Mouse (Mus musculus): ENCODE measurements around the gene 1700001P01Rik.

1700001P01Rik gene

DNA sequence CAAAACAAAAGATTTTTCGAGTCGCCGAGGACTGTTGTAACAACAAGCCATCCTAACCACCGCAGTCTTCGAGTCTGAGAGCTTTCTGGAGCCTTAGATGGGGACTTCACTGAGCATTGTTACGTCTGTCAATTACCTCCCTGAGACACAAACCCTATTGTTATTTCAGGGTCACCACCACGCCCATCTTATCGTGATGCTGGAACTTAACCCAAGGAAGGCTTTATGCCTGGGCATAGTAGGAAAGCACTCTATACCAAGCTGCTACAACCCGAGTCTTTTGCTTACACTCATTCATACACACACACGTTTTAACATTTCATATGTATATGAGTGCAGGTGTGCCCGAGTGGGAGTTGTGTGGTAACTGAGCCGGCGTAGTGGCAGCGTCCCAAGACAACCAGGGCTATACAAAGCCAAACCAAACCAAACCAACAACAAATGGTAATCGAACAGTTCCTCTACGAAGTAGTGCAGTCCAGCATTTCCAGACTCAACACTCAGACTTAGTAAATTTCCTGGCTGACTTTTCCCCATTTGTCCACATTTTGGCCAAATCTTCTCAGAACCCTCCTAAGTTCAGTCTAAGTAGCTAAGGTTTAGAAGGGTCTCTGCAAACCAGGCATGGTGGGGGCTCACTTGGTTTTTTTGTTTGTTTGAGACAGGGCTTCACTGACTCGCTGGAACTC is at the start of gene 1700001P01Rik:
TSS of gene 1700001P01Rik (minus strand) at position 111 of the 689 bp plus-strand sequence.
- no peak for DNase-seq (ENCODE audit: low spot score in 2 of 2)

- DNase-seq (ENCODE audit: low spot score in 2 of 2) = no peak
Measured at GRCm38 (mm10) chr11:97825295-97825694, 49.6 kb upstream of the 1700001P01Rik start.

DNA sequence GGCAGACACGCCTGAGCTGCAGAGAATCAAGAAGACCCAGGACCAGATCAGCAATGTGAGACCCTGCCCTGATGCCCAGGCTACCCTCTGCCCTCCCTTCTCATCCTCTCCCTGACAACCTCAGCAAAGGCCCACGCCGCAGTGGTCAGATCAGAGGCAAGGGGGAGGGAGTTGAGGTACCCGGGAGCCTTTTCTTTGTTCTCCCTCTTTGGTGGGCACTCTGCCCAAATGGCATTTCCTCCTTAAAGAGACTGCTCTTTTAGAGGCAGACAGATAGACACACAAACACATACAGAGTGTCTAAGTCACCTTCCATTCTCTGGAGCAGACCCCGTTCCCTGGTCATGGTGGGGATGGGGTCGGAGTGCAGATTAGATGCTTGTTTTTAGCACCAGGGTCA is 49.2 kb upstream of the 1700001P01Rik start:
- DNase-seq (ENCODE audit: low spot score in 2 of 2) = no peak

DNA sequence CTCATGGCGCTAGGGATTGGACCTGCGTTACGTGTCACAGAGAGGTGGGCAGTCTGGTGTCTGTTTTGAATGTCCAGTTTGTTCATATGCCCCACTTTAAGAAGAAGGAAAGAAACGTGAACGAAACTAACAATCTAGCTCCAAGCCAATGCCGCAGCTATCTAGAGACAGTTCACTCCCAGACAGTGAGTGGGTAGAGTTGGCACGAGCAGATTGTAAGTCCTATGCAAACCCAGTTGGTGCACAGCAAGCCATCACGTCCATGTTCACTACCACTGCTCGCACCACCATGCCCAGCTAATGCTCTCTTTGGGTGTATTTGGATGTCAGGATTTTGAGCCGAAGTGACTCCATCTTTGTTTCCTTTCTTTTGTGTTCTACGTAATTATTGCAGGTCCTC is 48.5 kb upstream of the 1700001P01Rik start:
- DNase-seq (ENCODE audit: low spot score in 2 of 2) = no peak

DNA sequence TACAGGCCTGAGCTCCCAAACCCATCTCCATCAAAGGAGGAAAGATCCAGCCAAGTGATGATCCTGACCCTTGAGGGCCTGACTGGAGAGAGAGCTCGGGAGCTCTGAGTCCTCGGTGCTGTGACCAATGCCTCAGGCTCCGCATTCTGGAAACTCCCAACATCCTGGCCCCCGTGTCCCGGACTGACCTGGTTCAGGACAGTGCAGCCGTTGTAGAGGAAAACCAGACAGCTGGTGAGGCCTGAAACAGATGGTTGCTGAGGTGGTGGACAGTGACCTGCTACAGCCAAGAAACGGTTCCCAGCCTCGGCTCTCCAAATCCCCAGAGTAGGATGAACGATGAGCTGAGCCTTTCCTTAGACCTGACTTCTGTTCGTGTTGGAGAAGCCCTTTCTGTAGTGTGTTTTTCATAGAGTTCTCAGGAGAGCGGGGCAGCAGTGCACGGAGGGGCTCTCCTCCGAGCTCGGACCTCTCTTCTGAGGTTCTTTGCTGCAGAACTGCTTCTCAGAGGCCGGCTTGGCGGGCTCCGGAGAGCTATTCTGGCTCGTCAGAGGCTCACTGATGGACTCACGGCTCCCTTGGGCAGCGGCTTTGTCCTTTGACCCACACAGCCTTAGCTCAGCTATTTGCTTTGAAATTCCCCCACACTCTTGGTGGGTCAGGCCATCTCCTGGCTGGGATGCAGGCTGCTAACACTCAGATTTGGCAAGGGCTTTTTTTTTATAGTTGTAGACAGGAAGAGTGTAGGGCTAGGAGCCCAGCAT is 47.3 kb upstream of the 1700001P01Rik start:
- peak; percentile 60 to 69 for DNase-seq (ENCODE audit: low spot score in 2 of 2)

DNA sequence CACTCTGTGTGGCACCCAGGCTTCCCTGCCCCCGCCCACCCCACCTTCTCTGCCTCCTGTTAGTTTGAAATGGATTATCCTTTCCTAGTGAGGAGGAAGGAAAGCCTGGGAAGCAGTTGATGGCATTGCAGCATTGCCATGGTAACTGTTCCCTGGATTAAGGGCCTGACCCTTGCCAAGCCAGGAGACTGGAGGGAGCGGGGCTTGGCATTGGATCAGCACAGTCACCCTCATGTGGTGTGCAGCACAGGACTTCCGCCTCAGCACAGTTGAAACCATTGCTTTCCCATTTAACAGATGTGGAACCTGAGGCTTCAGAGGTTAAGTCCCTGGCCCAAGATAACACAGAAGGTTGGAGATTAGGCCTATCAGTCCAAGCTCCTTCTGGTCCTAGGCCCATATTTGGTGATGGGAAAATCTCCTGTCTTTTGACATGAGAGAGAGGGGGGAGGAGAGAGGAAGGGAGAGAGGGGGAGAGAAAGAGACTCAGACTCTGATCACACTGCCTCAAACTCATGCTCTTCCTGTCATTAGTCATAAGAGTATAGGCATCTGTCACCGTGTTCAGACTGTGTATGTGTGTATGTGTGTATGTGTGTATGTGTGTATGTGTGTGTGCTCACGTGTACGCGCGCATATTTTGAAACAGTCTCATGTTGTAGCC is 45.8 kb upstream of the 1700001P01Rik start:
- no peak for DNase-seq (ENCODE audit: low spot score in 2 of 2)

DNA sequence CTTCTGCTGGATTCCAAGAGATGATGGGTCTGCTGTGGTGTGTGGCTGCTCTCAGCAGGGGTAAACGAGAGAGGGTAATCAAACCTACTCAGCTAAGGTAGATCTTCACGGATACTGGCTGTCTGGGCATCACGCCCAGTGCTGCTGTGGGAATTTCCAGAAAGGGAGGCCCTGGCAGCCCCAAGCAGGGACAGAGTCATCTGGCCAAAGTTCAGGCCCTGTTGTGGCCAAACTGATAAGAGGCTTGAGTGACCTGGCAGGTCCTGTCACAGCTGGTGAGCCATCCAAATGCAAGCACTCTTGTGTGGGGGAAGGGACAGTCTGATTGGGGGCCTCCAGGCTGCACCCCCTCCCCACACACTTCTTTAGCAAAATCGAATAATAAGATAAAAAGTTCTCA is 45.1 kb upstream of the 1700001P01Rik start:
- DNase-seq (ENCODE audit: low spot score in 2 of 2) = peak; percentile 76 to 79

DNA sequence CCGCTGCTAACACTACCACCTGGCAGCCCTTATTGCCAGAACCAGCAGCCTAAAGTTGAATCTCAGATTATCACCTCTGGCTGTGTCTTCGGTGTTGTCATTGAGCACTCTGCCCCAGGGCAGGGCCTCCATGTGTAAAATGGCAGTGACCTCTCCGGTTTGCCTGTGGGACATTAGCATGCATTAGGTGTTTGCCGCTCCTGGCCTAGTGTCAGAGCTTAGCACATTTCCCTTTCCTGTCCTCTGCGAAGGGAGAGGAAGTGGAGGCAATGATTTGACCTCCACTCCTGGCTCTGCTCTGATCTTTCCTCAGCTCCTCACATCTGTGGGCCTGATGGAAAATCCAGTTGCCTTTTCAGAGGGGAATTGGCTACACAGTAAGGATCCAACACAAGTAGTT is 44.2 kb upstream of the 1700001P01Rik start:
- peak in 1 of 2 experiments; percentile 71 for DNase-seq (ENCODE audit: low spot score in 2 of 2)

GRCm38 (mm10) chr11:97819102-97819501 is 43.4 kb upstream of the 1700001P01Rik start:
- no peak for DNase-seq (ENCODE audit: low spot score in 2 of 2)

GRCm38 (mm10) chr11:97818571-97818970 is 42.9 kb upstream of the 1700001P01Rik start:
- no peak for DNase-seq (ENCODE audit: low spot score in 2 of 2)

- DNase-seq (ENCODE audit: low spot score in 2 of 2) = no peak
Measured at GRCm38 (mm10) chr11:97818003-97818402, 42.3 kb upstream of the 1700001P01Rik start.

GRCm38 (mm10) chr11:97817379-97817778 is 41.7 kb upstream of the 1700001P01Rik start:
- no peak for DNase-seq (ENCODE audit: low spot score in 2 of 2)

- DNase-seq (ENCODE audit: low spot score in 2 of 2) = no peak
Measured at GRCm38 (mm10) chr11:97816916-97817315, 41.2 kb upstream of the 1700001P01Rik start.

GRCm38 (mm10) chr11:97816176-97816575 is 40.5 kb upstream of the 1700001P01Rik start:
- no peak for DNase-seq (ENCODE audit: low spot score in 2 of 2)

- no peak for DNase-seq (ENCODE audit: low spot score in 2 of 2)
Measured at GRCm38 (mm10) chr11:97815736-97816135, 40.0 kb upstream of the 1700001P01Rik start.

GRCm38 (mm10) chr11:97813746-97814515 is 38.2 kb upstream of the 1700001P01Rik start:
- DNase-seq (ENCODE audit: low spot score in 2 of 2) = no peak

- no peak for DNase-seq (ENCODE audit: low spot score in 2 of 2)
Measured at GRCm38 (mm10) chr11:97813085-97813484, 37.4 kb upstream of the 1700001P01Rik start.

- no peak for DNase-seq (ENCODE audit: low spot score in 2 of 2)
Measured at GRCm38 (mm10) chr11:97812491-97812921, 36.8 kb upstream of the 1700001P01Rik start.

DNA sequence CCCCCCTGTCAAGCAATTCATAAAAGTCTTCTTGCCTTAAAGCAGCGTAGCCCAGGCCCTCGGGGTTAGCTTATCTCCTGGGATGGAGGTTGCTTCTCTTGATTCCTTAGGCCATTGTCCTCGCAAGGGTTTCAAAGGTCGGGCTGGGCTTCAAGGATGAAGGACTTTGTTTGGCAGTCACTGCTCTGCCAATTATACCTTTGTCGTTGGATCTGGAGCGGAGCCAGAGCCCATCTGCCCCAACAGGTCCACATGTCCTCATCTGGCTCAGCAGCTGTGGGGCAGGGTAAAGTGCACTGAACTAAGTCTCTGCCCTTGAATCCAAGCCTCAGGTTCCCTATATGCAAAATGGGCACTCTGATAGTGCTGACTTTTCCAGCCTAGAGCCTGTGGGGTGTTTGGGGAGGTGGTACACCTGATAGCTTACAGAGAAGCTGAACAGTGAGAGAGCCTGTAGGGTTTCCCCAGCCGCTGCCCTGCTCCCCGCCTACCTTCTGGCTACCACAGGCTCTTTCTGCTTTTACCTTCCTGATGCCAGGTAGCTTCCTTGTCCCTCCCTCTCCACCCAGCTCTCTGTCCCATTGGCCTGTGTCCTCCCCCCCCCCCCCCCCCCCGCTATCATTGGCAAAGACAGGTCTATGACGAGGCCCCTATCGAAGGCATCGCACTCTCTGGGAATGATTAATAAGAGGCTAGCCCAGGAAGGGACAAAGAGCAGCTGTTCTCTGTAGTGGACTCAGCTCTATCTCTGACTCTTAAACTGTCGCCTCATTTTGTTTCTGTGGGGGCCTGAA is 36.0 kb upstream of the 1700001P01Rik start:
- no peak for DNase-seq (ENCODE audit: low spot score in 2 of 2)

- DNase-seq (ENCODE audit: low spot score in 2 of 2) = no peak
Measured at GRCm38 (mm10) chr11:97810970-97811369, 35.3 kb upstream of the 1700001P01Rik start.

- DNase-seq (ENCODE audit: low spot score in 2 of 2) = no peak
Measured at GRCm38 (mm10) chr11:97810356-97810755, 34.6 kb upstream of the 1700001P01Rik start.
